Mouse (Mus musculus) heart, embryonic 13.5 days (tissue): Measurements from ENCODE around the gene Gm11437. TPM values are rescaled to one million over a fixed set of nuclear protein-coding genes. Genes with fewer than 3 reads are reported as not detected.
A peak's percentile ranks its signal among the peaks of the same experiment; 100 is the strongest.

Experiments
- ATAC-seq: fragments of 200-750 bp; cut with Nextera tagmentation; 2 replicates; pipeline ENCODE4 v1.8.0; 2017; ENCODE audit warnings: moderate TSS enrichment; ENCODE audit not compliant: insufficient number of reproducible peaks, low FRiP score, low TSS enrichment; ENCODE audit errors: extremely low read depth
- H3K27ac ChIP-seq: fragments of 300-500 bp; sonication (generic); replicated peaks from 2 replicates; pipeline ENCODE4 v1.5.1; 2015; ENCODE audit warnings: moderate library complexity, mild to moderate bottlenecking, inconsistent platforms
- H3K27me3 ChIP-seq: fragments of 300-500 bp; sonication (generic); replicated peaks from 2 replicates; pipeline ENCODE4 v1.6.1; 2015; ENCODE audit warnings: mild to moderate bottlenecking, inconsistent platforms
- H3K36me3 ChIP-seq: fragments of 300-500 bp; sonication (generic); 2 replicates; pipeline ENCODE4 v1.6.1; 2015; ENCODE audit warnings: mild to moderate bottlenecking, inconsistent platforms
- H3K4me1 ChIP-seq: fragments of 300-500 bp; sonication (generic); 2 replicates; pipeline ENCODE4 v1.6.1; 2015; ENCODE audit warnings: inconsistent platforms
- H3K4me2 ChIP-seq: fragments of 300-500 bp; sonication (generic); 2 replicates; pipeline ENCODE4 v1.6.1; 2015; ENCODE audit warnings: inconsistent platforms, mild to moderate bottlenecking, moderate library complexity
- H3K4me3 ChIP-seq: fragments of 300-500 bp; sonication (generic); 2 replicates; pipeline ENCODE4 v1.5.1; 2015; ENCODE audit warnings: moderate library complexity, mild to moderate bottlenecking, inconsistent platforms
- H3K9ac ChIP-seq: fragments of 300-500 bp; sonication (generic); 2 replicates; pipeline ENCODE4 v1.6.1; 2015; ENCODE audit warnings: inconsistent platforms, mild to moderate bottlenecking, moderate library complexity
- H3K9me3 ChIP-seq: fragments of 300-500 bp; sonication (generic); 2 replicates; pipeline ENCODE4 v1.6.1; 2016; ENCODE audit warnings: inconsistent platforms
- WGBS: fragments of 180-500 bp; shearing (Covaris S2); methylation state at CpG from one replicate; pipeline ENCODE4 v1.1.7; 2015; ENCODE audit warnings: mixed read lengths; 5-methylcytosine and 5-hydroxymethylcytosine counted together
- polyA plus RNA-seq: library from polyadenylated mRNA; unstranded; fragments of >200 nt; fragmentation: Nextera tagmentation; extraction: Ambion mirVana; gene quantifications from 2 replicates; pipeline ENCODE4 v1.2.1, GENCODE M21; 2015

Gm11437 gene
- not detected in 2 replicates for polyA plus RNA-seq

GRCm38 (mm10) chr11:84167046-84167526 lies at the start of gene Gm11437:
TSS of gene Gm11437 (minus strand) at chr11:84167476.
- Histone ChIP-seq H3K9ac (no peak within 1 kb of the TSS), H3K9me3 (no peaks in the 10 kb centered on the region)
- 74% methylated on average over 5 of the region's 5 CpGs for WGBS

GRCm38 (mm10) chr11:84210876-84211275 lies 43.6 kb upstream of the Gm11437 start:
- H3K4me3 ChIP-seq: no peak overlapping the region
- H3K27ac ChIP-seq: no peak overlapping the region
- no peak overlapping the region for H3K9ac ChIP-seq
- no peaks in the 10 kb centered on the region for H3K9me3 ChIP-seq
- no peaks in the 10 kb centered on the region for H3K27me3 ChIP-seq
- H3K4me1 ChIP-seq: no peaks in the 10 kb centered on the region
- no peak for ATAC-seq
- peaks cover 7% of the 10 kb centered on the region for H3K36me3 ChIP-seq
- WGBS: 92% methylated on average over 6 of the region's 6 CpGs
- H3K4me2 ChIP-seq: no peak overlapping the region

More at GRCm38 (mm10) chr11:84167046-84167526, at the start of gene Gm11437:
- no peaks in the 10 kb centered on the region for H3K36me3 ChIP-seq
- H3K4me2 ChIP-seq: no peak within 1 kb of the TSS
- H3K27ac ChIP-seq: no peak within 1 kb of the TSS
- no peak within 1 kb of the TSS for H3K4me3 ChIP-seq
- peaks cover 4% of the 10 kb centered on the region for H3K4me1 ChIP-seq
- no peaks in the 10 kb centered on the region for H3K27me3 ChIP-seq
- no peak for ATAC-seq

GRCm38 (mm10) chr11:84205776-84206175 lies 38.5 kb upstream of the Gm11437 start:
- no peak for ATAC-seq
- Histone ChIP-seq H3K36me3 (peaks cover 3% of the 10 kb centered on the region), H3K4me1 (no peaks in the 10 kb centered on the region), H3K27ac (no peak overlapping the region), H3K4me2 (no peak overlapping the region), H3K4me3 (no peak overlapping the region), H3K27me3 (no peaks in the 10 kb centered on the region), H3K9ac (no peak overlapping the region), H3K9me3 (no peaks in the 10 kb centered on the region)
- 59% methylated on average over 4 of the region's 4 CpGs for WGBS

- Histone ChIP-seq H3K4me2 (no peak overlapping the region), H3K27ac (no peak overlapping the region), H3K4me3 (no peak overlapping the region), H3K36me3 (peaks cover 12% of the 10 kb centered on the region), H3K9ac (no peak overlapping the region), H3K9me3 (no peaks in the 10 kb centered on the region), H3K4me1 (no peaks in the 10 kb centered on the region), H3K27me3 (no peaks in the 10 kb centered on the region)
- ATAC-seq: no peak
- 81% methylated on average over 3 of the region's 3 CpGs for WGBS
These were observed 30.5 kb upstream of the Gm11437 start for GRCm38 (mm10) chr11:84197607-84198402.

- no peak overlapping the region for H3K4me2 ChIP-seq
- WGBS: 86% methylated on average over 3 of the region's 3 CpGs
- ATAC-seq: no peak
- H3K27me3 ChIP-seq: no peaks in the 10 kb centered on the region
- H3K27ac ChIP-seq: no peak overlapping the region
- H3K36me3 ChIP-seq: peaks cover 12% of the 10 kb centered on the region
- H3K9ac ChIP-seq: no peak overlapping the region
- H3K4me3 ChIP-seq: no peak overlapping the region
- no peaks in the 10 kb centered on the region for H3K4me1 ChIP-seq
- no peaks in the 10 kb centered on the region for H3K9me3 ChIP-seq
These were observed 27.5 kb upstream of the Gm11437 start for GRCm38 (mm10) chr11:84194751-84195150.

- Histone ChIP-seq H3K9ac (0 out of 2 replicates have a peak overlapping the region, but pooled peaks have one; percentile 6), H3K9me3 (no peaks in the 10 kb centered on the region), H3K4me2 (no peak overlapping the region), H3K27ac (no peak overlapping the region), H3K27me3 (no peaks in the 10 kb centered on the region), H3K4me3 (no peak overlapping the region), H3K4me1 (no peaks in the 10 kb centered on the region), H3K36me3 (peaks cover 12% of the 10 kb centered on the region)
- 78% methylated on average over 10 of the region's 10 CpGs for WGBS
- ATAC-seq: no peak
These were observed 26.0 kb upstream of the Gm11437 start for GRCm38 (mm10) chr11:84193249-84193648.

GRCm38 (mm10) chr11:84190581-84191233 lies 23.4 kb upstream of the Gm11437 start:
- Histone ChIP-seq H3K4me2 (no peak overlapping the region), H3K27me3 (no peaks in the 10 kb centered on the region), H3K4me3 (no peak overlapping the region), H3K4me1 (no peaks in the 10 kb centered on the region), H3K9ac (no peak overlapping the region), H3K27ac (no peak overlapping the region), H3K36me3 (peaks cover 5% of the 10 kb centered on the region), H3K9me3 (no peaks in the 10 kb centered on the region)
- ATAC-seq: no peak
- WGBS: 91% methylated on average over 8 of the region's 8 CpGs

- Histone ChIP-seq H3K36me3 (no peaks in the 10 kb centered on the region), H3K4me3 (no peak overlapping the region), H3K4me2 (no peak overlapping the region), H3K9ac (no peak overlapping the region), H3K4me1 (no peaks in the 10 kb centered on the region), H3K27ac (no peak overlapping the region), H3K27me3 (no peaks in the 10 kb centered on the region), H3K9me3 (no peaks in the 10 kb centered on the region)
- ATAC-seq: no peak
- 80% methylated on average over 3 of the region's 3 CpGs for WGBS
These were observed 21.3 kb upstream of the Gm11437 start for GRCm38 (mm10) chr11:84188530-84188929.

GRCm38 (mm10) chr11:84181286-84181685 lies 14.0 kb upstream of the Gm11437 start:
- peak overlapping the region; percentile 90 for H3K9ac ChIP-seq
- H3K4me2 ChIP-seq: peak overlapping the region; percentile 89
- no peak for ATAC-seq
- H3K36me3 ChIP-seq: no peaks in the 10 kb centered on the region
- H3K27ac ChIP-seq: 0 out of 2 replicates have a peak overlapping the region, but pooled peaks have one; percentile 94
- peaks cover 21% of the 10 kb centered on the region for H3K4me1 ChIP-seq
- WGBS: 69% methylated on average over 2 of the region's 2 CpGs
- H3K27me3 ChIP-seq: no peaks in the 10 kb centered on the region
- peak overlapping the region; percentile 80 for H3K4me3 ChIP-seq
- H3K9me3 ChIP-seq: no peaks in the 10 kb centered on the region

GRCm38 (mm10) chr11:84179954-84180598 lies 12.8 kb upstream of the Gm11437 start:
- Histone ChIP-seq H3K9ac (peak overlapping the region; percentile 90), H3K27me3 (no peaks in the 10 kb centered on the region), H3K4me3 (peak overlapping the region; percentile 80), H3K4me2 (peak overlapping the region; percentile 89), H3K4me1 (peaks cover 21% of the 10 kb centered on the region), H3K36me3 (no peaks in the 10 kb centered on the region), H3K27ac (peak overlapping the region; percentile 94), H3K9me3 (no peaks in the 10 kb centered on the region)
- WGBS: under 1% methylated on average over 43 of the region's 44 CpGs
- ATAC-seq: peak; percentile 23; the same call in 1 of the 2 replicates
